Mouse (Mus musculus) embryo, embryonic 10.5 days (tissue): ENCODE measurements around the gene Tmem132a.

Experiments used
- DNase-seq: peaks from one replicate; pipeline ENCODE4 v3.0.0-alpha.2; 2015; ENCODE audit warnings: low spot score

Tmem132a gene

DNA sequence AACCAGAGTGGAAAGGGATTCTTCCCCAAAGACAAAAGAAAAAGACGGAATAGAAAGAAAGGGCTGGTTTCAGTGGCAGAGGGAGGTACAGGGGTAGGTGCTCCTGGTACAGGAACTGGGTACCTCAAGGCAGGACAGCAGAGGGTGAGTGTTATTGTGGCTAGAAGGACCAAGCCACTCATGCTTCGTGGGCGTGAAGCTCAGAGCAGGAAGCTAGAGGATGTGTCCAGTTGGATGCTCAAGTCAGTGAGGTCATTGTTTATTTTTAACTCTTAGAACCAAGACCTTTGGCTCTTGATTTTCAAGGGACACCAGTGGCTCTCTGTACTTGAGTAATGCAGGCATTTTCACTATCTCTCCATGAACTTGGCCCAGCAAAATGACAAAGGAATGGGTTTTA lies 37.7 kb downstream of the Tmem132a start:
- no peak for DNase-seq

DNA sequence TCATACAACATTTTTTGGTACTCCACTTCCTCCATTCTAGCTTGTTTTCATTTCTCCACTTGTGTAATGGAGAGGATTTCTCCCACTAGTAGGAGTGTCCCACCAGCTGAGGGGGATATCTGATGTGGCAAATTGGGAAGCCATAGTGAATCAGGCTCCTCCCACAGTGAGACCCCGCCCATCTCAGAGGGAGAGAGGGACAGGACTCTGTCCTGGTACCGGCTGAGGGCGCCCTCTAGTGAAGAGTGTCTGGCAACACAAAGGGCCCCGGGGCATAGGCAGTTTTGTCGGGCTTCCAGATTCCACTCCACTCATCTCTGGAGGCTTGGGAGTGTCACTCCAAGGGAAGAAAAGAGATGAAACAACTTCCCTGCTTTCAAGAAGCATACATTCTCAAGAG lies 38.3 kb downstream of the Tmem132a start:
- peak; percentile 79 for DNase-seq

DNA sequence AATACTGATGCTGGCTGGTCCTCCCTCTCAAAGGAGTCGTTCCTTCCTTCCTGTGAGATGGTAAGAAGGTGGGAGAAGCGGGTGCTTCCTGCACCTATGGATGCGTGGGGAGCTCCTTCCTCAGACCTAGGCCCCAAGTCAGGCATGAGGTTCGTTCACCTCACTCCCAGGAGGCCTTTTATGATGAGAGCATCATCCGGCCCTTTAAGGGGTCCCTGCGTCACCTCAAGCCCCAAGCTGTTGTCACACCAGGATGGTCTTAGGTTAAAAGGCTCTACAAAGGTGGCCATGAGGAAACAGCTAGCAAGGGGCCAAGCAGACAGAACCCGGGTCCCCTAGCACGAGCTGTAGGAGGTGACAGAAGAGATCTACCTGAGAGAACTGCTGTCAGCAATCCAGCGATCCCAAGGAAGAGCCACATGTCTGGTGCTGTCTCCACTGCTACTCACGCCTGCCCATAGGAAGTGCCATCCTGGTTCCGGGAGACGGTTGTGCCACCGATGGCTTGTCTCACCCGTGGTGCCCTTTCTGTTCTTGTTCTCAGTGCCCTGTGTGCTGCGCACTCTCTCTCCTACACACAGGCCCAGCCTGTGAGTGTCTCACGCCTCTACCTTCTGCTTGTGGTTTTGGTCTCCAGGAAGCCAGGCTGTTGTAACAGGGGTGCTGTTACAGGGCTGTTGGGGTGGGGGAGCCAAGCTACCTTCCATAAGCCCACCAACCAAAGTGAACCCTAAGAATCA lies 40.1 kb downstream of the Tmem132a start, which contains the start of gene Cd6:
Cd6 (minus strand) TSS at position 623 of the 740 bp plus-strand sequence.
- no peak for DNase-seq

DNA sequence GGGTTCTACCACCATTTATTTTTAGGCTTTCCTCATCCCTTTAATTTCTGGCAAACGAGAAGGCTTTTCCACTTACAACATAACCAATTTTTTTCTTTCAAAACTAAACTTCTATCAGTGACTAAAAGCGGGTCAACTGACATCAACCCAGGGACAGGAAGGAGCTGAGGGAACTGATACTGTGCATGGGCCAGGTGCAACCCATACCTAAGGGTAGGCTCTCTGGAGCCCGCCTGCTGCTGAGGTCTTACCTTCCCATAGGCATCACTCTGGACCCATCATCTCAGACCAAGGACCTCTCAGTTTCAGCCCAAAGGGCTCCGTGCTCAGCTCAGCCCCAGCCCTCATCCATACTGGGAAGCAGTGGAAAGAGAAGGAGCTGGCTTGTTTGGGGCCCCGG lies 41.4 kb downstream of the Tmem132a start:
- no peak for DNase-seq

DNA sequence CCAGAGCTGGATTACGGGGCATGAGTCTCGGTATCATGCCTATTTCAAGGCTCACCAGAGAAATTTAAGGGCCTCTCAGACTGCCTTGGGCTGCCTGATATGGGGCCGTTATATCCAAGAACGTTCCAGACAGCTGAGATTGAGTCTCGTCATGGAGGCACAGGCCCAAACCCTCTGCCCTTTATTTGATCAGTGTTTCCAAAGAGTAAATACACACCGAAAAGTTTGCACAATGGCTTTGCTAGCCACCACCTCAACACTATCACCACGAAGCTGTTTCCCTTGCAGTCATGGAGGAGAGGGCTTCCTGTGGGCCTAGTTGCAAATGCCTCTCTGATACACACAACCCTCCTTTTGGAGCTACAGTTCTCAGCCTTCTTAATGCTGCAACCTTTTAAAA lies 45.7 kb downstream of the Tmem132a start:
- DNase-seq: no peak

DNA sequence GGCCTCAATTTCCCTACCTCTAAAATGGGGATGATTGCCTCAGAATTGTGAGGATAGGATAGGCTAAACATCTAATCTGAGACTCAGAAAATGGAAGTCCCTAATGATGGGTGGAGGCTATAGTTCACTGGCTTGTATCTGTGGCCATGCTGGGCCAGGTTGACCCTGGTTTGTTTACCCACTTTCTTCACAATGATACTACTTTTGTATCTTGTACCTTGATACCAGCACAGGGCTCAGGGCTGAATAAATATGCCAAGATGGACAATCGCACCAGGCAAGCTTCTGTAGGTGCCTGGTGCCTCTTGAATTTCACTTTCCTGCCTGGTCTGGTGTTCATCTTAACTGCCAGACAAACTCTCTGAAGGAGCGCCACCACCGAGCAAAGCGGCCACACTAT lies 47.2 kb downstream of the Tmem132a start:
- no peak for DNase-seq

DNA sequence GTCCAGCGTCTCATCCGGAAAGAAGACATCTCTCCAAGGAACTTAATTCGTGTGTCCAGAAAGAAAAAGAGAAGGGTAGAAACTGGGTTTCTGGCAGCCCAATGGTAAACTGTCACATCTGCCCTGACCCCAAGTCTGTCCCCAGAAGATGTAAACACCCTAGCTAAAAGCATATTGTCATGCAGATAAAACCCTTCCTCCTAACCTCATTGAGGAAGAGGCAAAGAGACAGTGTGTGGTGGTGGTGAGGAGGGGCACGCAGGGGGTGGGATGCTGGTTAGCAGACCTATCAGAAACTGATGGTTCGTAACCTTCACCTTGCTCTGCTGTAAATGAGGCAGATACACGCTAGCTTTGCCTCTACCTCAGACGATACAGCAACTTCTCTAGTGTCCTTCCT lies 48.4 kb downstream of the Tmem132a start:
- DNase-seq: no peak

DNA sequence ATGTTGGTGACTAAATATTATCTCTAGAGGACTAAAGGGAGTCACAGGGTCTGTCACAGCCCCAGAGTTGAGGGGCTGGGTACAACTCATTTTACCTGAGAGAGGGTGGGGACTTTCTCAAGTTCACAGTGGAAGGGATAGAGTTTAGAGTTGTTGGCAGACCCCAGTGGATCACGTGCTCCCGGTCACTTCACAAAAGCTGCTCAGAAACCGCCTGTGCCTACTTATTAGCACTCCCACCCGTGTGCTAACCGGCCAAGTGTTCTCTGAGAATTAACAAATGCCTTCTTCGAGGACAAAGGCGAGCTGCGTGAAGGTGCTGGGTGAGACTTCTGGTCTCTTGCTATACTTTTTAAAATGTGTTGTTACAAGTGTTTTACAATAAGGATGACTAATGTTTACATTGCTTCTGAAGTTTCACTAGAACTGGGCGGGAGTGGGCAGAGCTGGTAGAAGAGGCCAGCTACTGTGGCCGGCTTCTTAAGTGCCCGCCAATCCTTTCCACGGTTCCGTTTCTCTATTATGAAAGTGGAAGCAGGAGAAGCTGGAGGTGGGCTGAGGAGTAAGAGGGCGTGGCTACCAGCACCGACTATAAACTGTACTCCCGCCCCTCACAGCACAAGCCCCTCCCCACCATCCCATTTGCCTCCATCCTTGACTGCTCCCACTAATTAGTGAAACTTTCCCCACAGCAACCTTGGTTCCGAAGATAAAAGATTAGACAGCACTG lies 51.4 kb downstream of the Tmem132a start:
- DNase-seq: peak; percentile 12

DNA sequence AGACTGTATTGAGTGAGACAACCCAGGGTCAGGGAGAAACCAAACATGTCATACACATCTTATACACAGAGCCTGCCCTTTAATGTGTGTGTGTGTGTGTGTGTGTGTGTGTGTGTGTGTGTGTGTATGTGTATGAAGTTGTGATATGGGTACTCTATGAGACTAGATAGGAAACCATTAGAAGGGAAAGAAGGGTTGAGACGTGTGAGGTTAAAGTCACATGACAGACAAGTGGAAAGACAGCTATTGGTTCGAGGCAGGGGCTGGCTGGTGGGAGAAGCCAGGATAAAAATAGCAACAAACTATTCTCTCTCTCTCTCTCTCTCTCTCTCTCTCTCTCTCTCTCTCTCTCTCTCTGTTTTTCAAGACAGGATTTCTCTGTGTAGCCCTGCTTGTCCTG lies 53.3 kb downstream of the Tmem132a start:
- no peak for DNase-seq

DNA sequence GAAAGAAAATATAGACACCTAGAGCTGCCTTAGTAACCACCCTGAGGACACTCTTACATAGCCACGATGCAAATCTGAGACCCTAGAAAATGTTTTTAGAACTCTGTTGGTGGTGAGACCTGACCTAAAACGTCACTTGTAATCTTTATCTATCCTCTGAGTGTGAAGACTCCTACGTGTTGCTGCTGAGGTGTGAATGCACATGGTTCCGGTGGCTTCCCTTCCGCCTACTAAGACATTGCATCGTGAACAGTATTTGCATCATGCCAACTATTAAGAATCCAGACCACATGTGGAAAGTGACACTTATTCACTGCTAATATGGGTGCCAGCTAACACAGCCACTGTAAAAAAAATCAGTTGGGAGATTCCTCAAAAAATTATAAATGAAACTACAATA lies 53.9 kb downstream of the Tmem132a start:
- DNase-seq: no peak

DNA sequence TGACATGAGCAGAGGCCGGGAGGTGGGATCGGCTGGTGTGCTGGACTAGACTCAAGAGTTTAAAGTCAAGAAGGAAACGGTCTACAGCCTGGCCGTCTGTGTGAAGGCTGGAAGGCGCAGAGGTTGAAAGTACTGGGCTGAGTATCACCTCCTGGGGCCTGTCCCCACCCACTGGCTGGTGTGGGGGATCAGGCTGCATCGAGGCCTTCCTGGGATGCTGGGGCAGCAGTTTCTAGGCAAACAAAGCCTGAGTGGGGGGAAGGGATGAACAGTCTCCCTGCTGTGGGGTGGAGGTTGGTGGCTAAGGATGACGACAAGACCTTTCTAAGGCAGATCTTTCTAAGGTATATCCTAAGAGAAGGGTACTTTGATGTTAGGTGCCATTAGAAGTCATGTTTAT lies 55.8 kb downstream of the Tmem132a start:
- DNase-seq: no peak

DNA sequence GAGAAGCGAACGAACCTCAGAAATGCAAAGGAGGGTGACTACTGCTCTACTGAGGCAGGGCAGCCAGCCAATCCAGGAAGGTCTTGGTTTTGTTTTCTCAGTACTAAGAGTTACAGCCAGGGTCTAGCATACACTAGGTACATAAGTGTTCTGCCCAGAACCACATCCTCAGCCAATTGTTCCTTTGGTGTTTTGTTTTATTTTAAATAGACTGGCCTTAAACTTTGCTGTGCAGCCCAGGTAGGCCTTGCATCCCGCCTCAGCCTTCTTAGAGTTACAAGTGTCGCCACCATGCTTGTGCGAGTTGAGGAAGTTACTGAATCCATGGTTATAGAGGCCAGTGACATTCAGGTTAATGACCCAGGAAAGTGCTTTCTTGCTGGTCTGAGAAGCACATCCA lies 56.7 kb downstream of the Tmem132a start:
- no peak for DNase-seq

DNA sequence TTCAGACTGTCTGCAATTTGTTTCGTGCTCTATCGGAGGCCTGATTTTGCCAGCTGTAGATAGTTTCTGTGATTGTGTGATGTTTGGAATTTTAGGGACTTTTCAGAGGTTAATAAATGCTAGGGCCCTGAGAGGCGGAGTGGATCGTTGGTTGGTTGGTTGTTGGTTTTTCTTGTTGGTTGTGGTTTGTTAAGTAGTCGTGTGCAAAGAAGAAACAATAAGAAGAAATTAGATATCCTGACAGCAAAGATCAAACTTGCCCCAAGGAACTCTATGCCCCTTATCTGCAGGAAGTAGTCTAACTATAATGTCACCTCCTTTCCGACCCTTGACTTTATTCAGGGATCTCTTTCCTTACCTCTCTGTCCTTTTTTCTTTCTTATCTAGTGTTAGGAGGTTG lies 58.3 kb downstream of the Tmem132a start:
- no peak for DNase-seq

DNA sequence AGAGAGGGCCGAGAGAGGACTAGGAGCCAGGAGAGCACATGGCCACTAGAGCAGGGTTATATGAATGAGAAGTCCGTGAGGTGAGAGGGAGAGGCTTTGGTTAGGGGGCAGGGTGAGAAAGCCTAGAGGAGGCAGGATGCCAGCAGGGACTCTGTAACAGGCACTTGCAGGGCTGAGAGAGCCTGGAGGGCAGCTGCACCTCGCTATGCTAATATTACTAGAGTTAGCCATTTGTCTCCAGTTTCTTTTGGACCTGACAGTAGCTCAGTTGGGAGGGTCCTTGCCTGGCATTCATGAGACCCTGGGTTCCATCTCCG lies 59.6 kb downstream of the Tmem132a start:
- no peak for DNase-seq

DNA sequence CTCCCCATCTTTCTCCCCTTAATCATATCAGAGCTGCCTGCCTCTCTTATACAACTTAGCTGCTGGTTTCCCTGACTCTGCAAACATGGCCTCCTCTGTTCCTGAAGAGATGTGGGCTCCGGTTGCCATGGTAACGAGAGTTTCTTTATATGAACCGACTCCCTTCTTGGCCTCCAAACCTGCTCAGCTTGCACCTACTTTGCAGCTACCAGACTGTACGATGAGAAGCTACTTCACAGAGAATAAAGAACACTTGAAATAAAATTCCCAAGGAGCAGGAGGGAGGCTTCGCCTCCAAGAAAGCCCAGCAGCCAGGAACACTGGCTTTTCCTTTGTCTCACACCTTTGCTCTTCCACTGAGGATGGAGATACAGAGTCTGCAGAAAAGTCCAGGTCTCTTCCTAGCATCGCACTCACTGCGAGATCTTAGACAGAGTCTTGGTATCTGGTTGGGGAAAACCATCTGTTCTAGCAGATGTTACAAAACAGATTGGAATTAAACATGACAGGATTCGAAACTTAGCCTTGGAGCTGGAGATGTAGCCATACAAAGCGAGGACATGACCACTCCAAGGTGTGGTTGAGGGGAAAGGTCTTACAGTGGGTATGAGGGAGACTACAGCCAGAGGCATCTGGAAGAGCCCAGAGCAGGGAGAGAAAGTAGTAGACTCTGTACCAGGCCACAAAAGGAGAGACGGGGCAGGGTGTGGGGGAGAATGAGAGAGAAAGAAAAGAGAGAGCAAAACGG lies 60.1 kb downstream of the Tmem132a start:
- peak; percentile 37 for DNase-seq

DNA sequence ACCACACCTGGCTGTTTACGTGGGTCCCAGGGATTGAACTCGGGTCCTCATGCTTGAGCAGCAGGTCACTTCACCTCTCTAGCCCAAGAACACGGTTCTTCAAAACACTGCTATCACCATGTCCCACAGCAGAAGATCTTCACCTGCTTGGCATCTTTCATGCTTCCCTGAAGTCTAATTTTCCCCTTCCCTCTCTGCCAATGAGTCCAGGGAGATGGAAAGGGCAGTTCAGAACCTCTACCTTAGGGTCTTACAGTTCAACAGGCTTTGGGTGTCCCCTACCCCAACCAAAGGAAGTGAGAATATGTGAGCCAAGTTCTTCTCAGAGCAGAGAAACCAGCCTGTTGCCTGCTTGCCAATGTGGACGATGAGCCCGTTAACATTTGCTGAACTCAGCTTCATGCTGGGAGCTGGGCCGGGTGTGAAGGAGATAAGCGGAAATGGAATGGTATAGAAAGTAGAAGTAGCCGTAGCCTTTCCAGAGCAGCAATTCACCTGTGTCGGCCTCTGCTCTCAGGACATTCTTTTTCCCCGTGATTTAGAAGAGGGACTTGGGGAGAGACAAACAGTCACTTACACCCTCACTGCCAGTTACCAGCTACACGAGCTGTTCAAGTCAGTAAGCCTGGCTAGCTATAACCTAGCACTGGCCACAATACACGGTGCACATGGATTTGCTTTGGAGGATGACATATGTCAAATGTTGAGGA lies 61.1 kb downstream of the Tmem132a start:
- DNase-seq: no peak
